Mouse (Mus musculus): Measurements from ENCODE around the gene Oasl2. TPM values are rescaled to one million over a fixed set of nuclear protein-coding genes. Genes with fewer than 3 reads are reported as not detected.

Oasl2 gene
- polyA plus RNA-seq, 1 experiment, result 3.3 TPM

DNA sequence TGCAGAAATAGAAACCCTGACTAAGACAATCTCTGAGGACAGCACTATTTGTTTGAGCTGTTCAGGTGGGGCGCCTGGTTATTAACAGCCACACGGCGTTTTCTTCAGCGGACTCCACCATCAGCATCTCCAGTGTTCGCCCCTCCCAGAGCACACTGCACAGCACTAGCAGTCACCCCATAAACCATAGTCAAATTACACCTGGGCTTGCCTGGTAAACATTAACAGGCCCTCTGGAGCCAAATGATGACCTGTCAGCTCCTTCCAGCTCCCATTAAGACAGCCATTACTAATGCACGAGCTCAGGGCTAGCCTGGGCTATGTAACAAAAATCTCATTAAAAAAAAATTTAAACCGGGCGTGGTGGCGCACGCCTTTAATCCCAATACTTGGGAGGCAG is 48.3 kb downstream of the Oasl2 start:
- TF ChIP-seq POLR2A (IDR thresholded peaks at IDR 0.05; ENCODE audit: borderline replicate concordance, extremely low read depth, insufficient read depth, insufficient read length, poor library complexity, severe bottlenecking) (no peak), CTCF (IDR thresholded peaks at IDR 0.05; ENCODE audit: borderline replicate concordance, extremely low read depth, insufficient read depth, insufficient read length) (no peak)

DNA sequence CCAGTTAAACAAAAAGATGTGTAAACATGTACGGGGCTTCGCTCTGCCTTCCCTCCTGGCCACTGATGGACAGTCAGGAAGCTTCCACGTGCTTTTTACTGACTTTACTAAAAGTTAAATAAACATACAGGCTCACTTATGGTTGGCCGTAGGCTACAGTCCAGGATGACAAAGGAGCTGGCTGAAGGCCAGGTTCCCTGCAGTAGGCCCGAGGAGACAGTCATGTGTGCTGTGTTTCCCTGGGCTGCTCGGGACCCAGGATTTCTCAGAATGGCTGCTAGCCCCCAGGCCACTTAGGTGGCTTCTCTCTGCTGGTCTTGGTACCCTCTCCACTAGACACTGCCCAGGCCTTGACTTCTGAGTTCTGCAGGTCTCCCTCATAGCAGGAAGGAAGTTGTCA is 52.2 kb downstream of the Oasl2 start:
- peak; percentile 58 for DNase-seq (ENCODE audit: low read depth)
- no peak for TF ChIP-seq POLR2A (IDR thresholded peaks at IDR 0.05; ENCODE audit: borderline replicate concordance, extremely low read depth, insufficient read depth, insufficient read length, poor library complexity, severe bottlenecking)
- no peak for TF ChIP-seq CTCF (IDR thresholded peaks at IDR 0.05; ENCODE audit: borderline replicate concordance, extremely low read depth, insufficient read depth, insufficient read length)

More for the DNA sequence above, 48.3 kb downstream of the Oasl2 start:
- DNase-seq (ENCODE audit: low read depth), result no peak

DNA sequence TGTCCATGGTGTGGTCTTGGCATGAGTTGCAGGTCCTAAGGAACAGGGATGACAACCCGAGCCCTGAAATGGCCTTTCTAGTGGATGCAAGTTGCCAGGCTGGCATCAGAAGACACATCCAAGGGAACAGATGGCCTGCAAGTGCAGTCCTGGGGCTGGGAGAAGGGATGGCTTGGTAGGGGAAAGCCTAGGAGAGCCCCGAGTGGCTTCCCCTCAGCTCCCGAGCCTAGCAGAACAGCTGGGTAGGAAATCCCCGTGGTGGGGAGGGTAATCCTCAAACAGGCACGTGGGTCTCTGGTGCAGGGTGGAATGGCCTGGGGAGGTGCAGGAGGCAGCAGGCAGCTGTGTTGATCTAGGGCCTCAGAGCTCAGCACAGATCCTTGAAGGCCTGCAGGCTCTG is 52.6 kb downstream of the Oasl2 start:
- TF ChIP-seq CTCF (IDR thresholded peaks at IDR 0.05; ENCODE audit: borderline replicate concordance, extremely low read depth, insufficient read depth, insufficient read length), result no peak
- no peak for TF ChIP-seq POLR2A (IDR thresholded peaks at IDR 0.05; ENCODE audit: borderline replicate concordance, extremely low read depth, insufficient read depth, insufficient read length, poor library complexity, severe bottlenecking)
- DNase-seq (ENCODE audit: low read depth), result peak; percentile 17

DNA sequence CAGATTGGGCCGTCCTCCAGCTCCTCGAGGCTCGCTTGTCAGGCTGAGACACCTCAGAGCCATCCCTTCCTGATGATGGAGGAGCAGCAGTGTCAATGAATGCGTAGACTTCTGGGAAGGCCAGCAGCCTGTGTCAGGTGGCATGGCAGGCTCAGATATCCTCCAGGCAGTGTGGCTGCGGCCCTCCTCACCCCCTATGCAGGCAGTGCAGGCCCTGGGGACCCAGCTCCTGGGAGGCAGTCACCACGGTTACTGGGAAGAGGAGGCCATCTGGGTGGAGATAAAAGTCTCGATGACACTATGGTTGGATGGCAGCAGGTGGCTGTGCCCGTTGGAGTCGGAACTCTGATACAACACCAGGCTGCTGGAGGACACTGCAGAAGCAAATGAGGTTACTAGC is 53.1 kb downstream of the Oasl2 start:
- TF ChIP-seq POLR2A (IDR thresholded peaks at IDR 0.05; ENCODE audit: borderline replicate concordance, extremely low read depth, insufficient read depth, insufficient read length, poor library complexity, severe bottlenecking) (no peak), CTCF (IDR thresholded peaks at IDR 0.05; ENCODE audit: borderline replicate concordance, extremely low read depth, insufficient read depth, insufficient read length) (no peak)
- no peak for DNase-seq (ENCODE audit: low read depth)

DNA sequence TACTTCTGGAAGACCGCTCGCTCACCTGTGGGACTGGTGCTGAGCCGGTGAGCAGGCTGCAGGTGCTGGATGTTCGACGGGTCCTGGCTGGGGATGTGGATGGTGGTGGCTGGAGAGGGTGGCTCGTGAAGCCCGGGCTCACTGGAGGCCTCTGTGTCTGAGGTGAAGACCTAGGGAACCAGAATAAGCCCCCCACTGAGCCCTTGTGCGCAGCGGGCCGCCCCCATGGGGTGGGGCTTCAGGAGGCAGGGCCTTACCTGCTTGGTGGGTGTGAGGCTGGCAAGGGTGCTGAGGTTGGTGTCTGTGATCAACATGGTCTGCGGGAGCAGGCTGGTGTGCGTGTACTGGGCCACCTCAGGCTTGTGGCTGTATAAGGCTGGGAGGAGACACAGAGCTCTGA is 53.9 kb downstream of the Oasl2 start:
- no peak for TF ChIP-seq CTCF (IDR thresholded peaks at IDR 0.05; ENCODE audit: borderline replicate concordance, extremely low read depth, insufficient read depth, insufficient read length)
- TF ChIP-seq POLR2A (IDR thresholded peaks at IDR 0.05; ENCODE audit: borderline replicate concordance, extremely low read depth, insufficient read depth, insufficient read length, poor library complexity, severe bottlenecking), result no peak
- DNase-seq (ENCODE audit: low read depth), result no peak

DNA sequence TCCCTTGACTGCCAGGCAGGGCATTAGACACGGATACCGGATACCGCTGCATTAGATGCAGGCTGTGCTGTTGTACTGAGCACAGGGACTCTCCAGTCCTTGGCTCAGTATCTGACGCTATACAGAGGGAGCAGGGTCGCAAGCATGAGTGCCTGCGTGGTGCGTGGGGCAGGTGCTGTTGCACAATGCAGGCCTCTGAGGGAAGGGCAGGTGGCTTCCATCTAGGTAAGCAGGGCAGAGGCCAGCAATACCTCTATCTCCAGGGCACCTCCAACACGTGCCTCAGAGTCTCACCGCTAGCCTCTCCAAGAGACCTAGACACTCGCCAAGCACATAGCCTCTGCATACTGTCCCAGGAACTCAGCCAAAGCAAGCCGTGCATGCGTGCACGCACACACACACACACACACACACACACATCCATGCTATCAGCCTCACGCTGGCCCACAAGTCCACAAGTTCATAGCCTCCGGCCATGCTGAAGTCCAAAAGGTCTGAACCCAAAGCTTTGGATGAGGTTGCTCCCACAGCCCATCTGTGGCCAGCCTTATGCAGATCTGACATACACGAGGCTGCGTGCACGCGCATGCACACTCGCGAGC is 54.6 kb downstream of the Oasl2 start:
- peak; percentile 12 for DNase-seq (ENCODE audit: low read depth)
- TF ChIP-seq CTCF (IDR thresholded peaks at IDR 0.05; ENCODE audit: borderline replicate concordance, extremely low read depth, insufficient read depth, insufficient read length), result no peak

DNA sequence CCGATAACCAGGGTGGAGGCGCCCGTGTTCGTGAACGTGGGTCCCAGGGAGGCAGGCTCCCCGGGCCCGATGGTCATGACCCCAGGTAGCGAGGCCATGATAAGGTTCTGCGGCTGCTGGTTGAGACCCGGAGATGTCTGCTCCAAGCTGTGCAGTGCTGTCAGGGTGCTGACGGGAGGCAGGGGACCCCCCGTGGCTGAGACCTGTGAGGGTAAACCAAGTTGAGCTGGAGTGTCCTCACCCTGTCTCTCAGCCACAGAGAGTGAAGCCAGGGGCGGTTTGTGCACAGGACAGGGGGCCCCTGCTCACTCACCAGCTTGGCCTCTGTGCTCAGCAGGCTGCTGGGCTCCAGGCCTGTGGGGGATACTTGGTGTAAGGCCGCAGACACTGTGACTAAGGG is 56.6 kb downstream of the Oasl2 start:
- no peak for DNase-seq (ENCODE audit: low read depth)
- TF ChIP-seq POLR2A (IDR thresholded peaks at IDR 0.05; ENCODE audit: borderline replicate concordance, extremely low read depth, insufficient read depth, insufficient read length, poor library complexity, severe bottlenecking) (no peak), CTCF (IDR thresholded peaks at IDR 0.05; ENCODE audit: borderline replicate concordance, extremely low read depth, insufficient read depth, insufficient read length) (no peak)

DNA sequence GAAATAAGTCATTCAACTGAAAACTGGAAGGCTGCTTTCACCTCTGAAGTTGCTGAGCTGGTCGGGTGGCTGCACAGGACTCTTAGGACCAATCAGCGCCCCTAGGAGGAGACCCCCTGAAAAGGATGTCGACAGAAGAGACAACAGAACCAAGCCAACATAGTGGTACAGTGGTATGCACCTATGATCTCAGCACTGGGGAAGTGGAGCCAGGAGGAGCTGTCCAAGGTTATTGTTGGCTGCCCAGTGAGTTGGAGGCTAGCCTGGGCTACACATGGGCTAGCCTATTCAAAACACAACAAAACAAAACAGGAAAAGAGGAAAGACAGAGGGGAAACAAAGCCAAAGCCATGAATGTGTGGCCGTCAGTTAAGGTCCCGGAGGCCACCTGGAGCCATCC is 61.3 kb downstream of the Oasl2 start:
- TF ChIP-seq CTCF (IDR thresholded peaks at IDR 0.05; ENCODE audit: borderline replicate concordance, extremely low read depth, insufficient read depth, insufficient read length), result no peak
- TF ChIP-seq POLR2A (IDR thresholded peaks at IDR 0.05; ENCODE audit: borderline replicate concordance, extremely low read depth, insufficient read depth, insufficient read length, poor library complexity, severe bottlenecking), result no peak
- DNase-seq (ENCODE audit: low read depth), result no peak

Other genes with a start within 250 kb of the Oasl2 start
- gene Trpv4, start 238.5 kb upstream of the Oasl2 start, polyA plus RNA-seq (2012; rRNA removed), result 1.5 and 1.7 TPM in 2 replicates
- gene Gltp, start 206.0 kb upstream of the Oasl2 start, polyA plus RNA-seq (2012; rRNA removed), result 29.3 and 33.1 TPM in 2 replicates
- 31.1 and 32.2 TPM in 2 replicates for gene Tchp, start 189.2 kb upstream of the Oasl2 start, polyA plus RNA-seq (2012; rRNA removed)
- 51.3 and 58.6 TPM in 2 replicates for gene Ankrd13a, start 122.3 kb upstream of the Oasl2 start, polyA plus RNA-seq (2012; rRNA removed)
- 48.6 and 57.5 TPM in 2 replicates for gene Git2, start 121.4 kb upstream of the Oasl2 start, polyA plus RNA-seq (2012; rRNA removed)
- 204 and 243 TPM in 2 replicates for gene 1500011B03Rik, start 73.5 kb upstream of the Oasl2 start, polyA plus RNA-seq (2012; rRNA removed)
- gene 4930519G04Rik, start 43.3 kb upstream of the Oasl2 start, polyA plus RNA-seq (2012; rRNA removed), result not detected in 2 replicates
- 1.9 and 2.6 TPM in 2 replicates for gene Gm9936, start 38.3 kb upstream of the Oasl2 start, polyA plus RNA-seq (2012; rRNA removed)
- gene Oasl1, start 26.3 kb downstream of the Oasl2 start, polyA plus RNA-seq (2012; rRNA removed), result 0.21 and 0.42 TPM in 2 replicates
- 69.2 and 72.7 TPM in 2 replicates for gene 2210016L21Rik, start 45.2 kb downstream of the Oasl2 start, polyA plus RNA-seq (2012; rRNA removed)
- not detected in 2 replicates for gene Hnf1a, start 74.2 kb downstream of the Oasl2 start, polyA plus RNA-seq (2012; rRNA removed)
- 129 TPM in 2 replicates for gene Sppl3, start 114.2 kb downstream of the Oasl2 start, polyA plus RNA-seq (2012; rRNA removed)
- gene Gm10401, start 201.4 kb downstream of the Oasl2 start, polyA plus RNA-seq (2012; rRNA removed), result not detected in 2 replicates
- gene Acads, start 222.4 kb downstream of the Oasl2 start, polyA plus RNA-seq (2012; rRNA removed), result 25.1 and 27.0 TPM in 2 replicates
- gene Unc119b, start 238.0 kb downstream of the Oasl2 start, polyA plus RNA-seq (2012; rRNA removed), result 49.7 and 55.0 TPM in 2 replicates

Measured in brain, embryonic 14.5 days (tissue).